Mouse (Mus musculus): ENCODE measurements around the gene Nfkb2.

DNA sequence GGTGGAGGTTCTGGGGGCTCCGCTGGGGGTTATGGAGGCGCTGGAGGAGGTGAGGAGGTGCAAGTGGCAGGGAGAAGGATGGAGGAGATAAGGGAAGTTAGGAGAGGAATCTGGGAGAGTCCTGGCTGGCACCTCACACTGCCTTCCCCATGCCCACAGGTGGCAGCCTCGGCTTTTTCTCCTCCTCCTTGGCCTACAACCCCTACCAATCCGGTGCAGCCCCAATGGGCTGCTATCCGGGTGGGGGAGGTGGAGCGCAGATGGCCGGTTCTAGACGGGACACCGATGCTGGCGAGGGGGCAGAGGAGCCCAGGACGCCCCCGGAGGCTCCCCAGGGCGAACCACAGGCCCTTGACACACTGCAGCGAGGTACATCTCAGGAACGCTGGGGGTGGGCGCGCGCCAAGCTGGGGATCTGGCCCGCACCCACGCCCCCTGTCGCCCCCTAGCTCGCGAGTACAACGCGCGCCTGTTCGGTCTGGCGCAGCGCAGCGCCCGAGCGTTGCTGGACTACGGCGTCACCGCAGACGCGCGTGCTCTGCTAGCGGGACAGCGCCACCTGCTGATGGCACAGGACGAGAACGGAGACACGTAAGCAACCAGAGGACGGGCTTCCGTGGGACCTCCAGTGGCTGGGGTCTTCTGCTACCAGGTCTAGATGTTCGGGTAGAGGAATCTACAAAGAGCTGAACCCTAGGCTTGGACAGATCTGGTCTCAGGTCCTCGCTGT, 4.8 kb downstream of the Nfkb2 start:
- peak; percentile 92 for TF ChIP-seq CTCF (IDR thresholded peaks at IDR 0.05; ENCODE audit: low read depth)
- TF ChIP-seq EP300 (IDR thresholded peaks at IDR 0.05; ENCODE audit: low read depth) = no peak

Measured in heart, postnatal 0 days (tissue).